Comparison of ENCODE assay signal across 8 mouse cellular contexts in the genomic region with DNA sequence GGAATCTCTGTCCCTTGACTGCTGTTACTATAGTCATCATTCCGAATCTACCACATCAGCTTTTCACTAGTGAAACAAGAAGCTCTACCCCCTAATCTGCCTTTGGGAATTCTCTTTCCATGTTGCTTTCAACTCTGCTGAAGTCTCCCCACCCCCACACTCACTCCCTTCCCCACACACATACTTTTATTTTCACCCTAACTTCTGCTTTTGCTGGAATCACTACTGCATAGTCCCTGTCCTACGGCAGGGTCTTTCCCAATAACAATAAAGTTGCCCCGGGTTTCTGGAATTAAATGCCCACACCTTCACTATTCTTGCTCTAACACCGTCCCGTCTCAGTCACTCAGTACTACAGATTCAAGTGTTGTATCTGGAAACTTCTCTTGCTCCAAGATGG. TPM values are rescaled to one million over a fixed set of nuclear protein-coding genes. Genes with fewer than 3 reads are reported as not detected.
DNase-seq lines count a peak whose midpoint lies in the region; ATAC-seq and TF ChIP-seq lines count a peak whose summit lies in the region.

No protein-coding gene starts in this region.

- DNase-seq in heart, embryonic 10.5 days (ENCODE audit: low spot score) = no peak
- DNase-seq in heart, postnatal 4 days = no peak
- no peak for DNase-seq in liver, postnatal 0 days
- no peak for DNase-seq in spleen, postnatal 14 days (ENCODE audit: low spot score in 2 of 2)
- DNase-seq in layer of hippocampus, postnatal 25 days (ENCODE audit: extremely low spot score in 1 of 2, low spot score in 1 of 2) = no peak
- DNase-seq in kidney, adult 9 months = no peak

- H3K4me2 ChIP-seq in hindbrain, embryonic 12.5 days (replicated peaks) = peak overlapping the region; percentile 44
- H3K4me2 ChIP-seq in liver, postnatal 0 days (ENCODE audit: low read depth, low read length) = peak overlapping the region; percentile 39

- no peaks in the 10 kb centered on the region for H3K27me3 ChIP-seq in heart, embryonic 10.5 days (ENCODE audit: insufficient read depth, poor library complexity, severe bottlenecking)
- no peaks in the 10 kb centered on the region for H3K27me3 ChIP-seq in ES-Bruce4 (ENCODE audit: control insufficient read depth, insufficient read depth, low read length, poor library complexity, severe bottlenecking)
- no peaks in the 10 kb centered on the region; the same call in 1 of the 2 replicates for H3K27me3 ChIP-seq in hindbrain, embryonic 12.5 days
- no peaks in the 10 kb centered on the region for H3K27me3 ChIP-seq in liver, postnatal 0 days (ENCODE audit: insufficient read depth, low read length)

- 77% methylated on average over 5 of the region's 5 CpGs for WGBS in heart, embryonic 10.5 days
- 72% methylated on average over 5 of the region's 5 CpGs for WGBS in hindbrain, embryonic 12.5 days
- WGBS in liver, postnatal 0 days (ENCODE audit: insufficient replicate concordance) = 61% methylated on average over 5 of the region's 5 CpGs

- peak overlapping the region; percentile 79 for H3K27ac ChIP-seq in heart, embryonic 10.5 days
- 0 out of 2 replicates have a peak overlapping the region, but pooled peaks have one; percentile 38 for H3K27ac ChIP-seq in ES-Bruce4 (ENCODE audit: insufficient read depth, low read length)
- 0 out of 2 replicates have a peak overlapping the region, but pooled peaks have one; percentile 45 for H3K27ac ChIP-seq in hindbrain, embryonic 12.5 days
- no peak overlapping the region for H3K27ac ChIP-seq in liver, postnatal 0 days (ENCODE audit: low read depth)

- H3K9ac ChIP-seq in ES-Bruce4 (ENCODE audit: low read depth, poor library complexity, severe bottlenecking) = peak overlapping the region; percentile 36; the same call in 1 of the 2 replicates
- H3K9ac ChIP-seq in hindbrain, embryonic 12.5 days = no peak overlapping the region
- H3K9ac ChIP-seq in liver, postnatal 0 days (replicated peaks) = no peak overlapping the region

- no peak for TF ChIP-seq POLR2A in ES-Bruce4 (IDR thresholded peaks at IDR 0.05; ENCODE audit: insufficient read depth, low read length)

- peaks cover 38% of the 10 kb centered on the region for H3K4me1 ChIP-seq in heart, embryonic 10.5 days
- H3K4me1 ChIP-seq in ES-Bruce4 (ENCODE audit: control insufficient read depth, insufficient read depth, low read length) = no peaks in the 10 kb centered on the region
- peaks cover 20% of the 10 kb centered on the region for H3K4me1 ChIP-seq in hindbrain, embryonic 12.5 days
- H3K4me1 ChIP-seq in liver, postnatal 0 days (ENCODE audit: insufficient read depth) = peaks cover 7% of the 10 kb centered on the region

- TF ChIP-seq EP300 in ES-Bruce4 (IDR thresholded peaks at IDR 0.05; ENCODE audit: insufficient read depth, low read depth, low read length) = no peak
- no peak for TF ChIP-seq EP300 in liver, postnatal 0 days (IDR thresholded peaks at IDR 0.05; ENCODE audit: low read depth)

- TF ChIP-seq CTCF in ES-Bruce4 (IDR thresholded peaks at IDR 0.05; ENCODE audit: low read depth, low read length) = no peak
- TF ChIP-seq CTCF in liver, postnatal 0 days (IDR thresholded peaks at IDR 0.05; ENCODE audit: low read depth) = no peak

- peak overlapping the region; percentile 47 for H3K4me3 ChIP-seq in heart, embryonic 10.5 days
- H3K4me3 ChIP-seq in ES-Bruce4 (ENCODE audit: low read depth, low read length) = peak overlapping the region; percentile 60; the same call in 1 of the 2 replicates
- no peak overlapping the region for H3K4me3 ChIP-seq in hindbrain, embryonic 12.5 days
- no peak overlapping the region for H3K4me3 ChIP-seq in liver, postnatal 0 days (ENCODE audit: low read depth, low read length)

- ATAC-seq in hindbrain, embryonic 12.5 days (ENCODE audit: low FRiP score) = peak; percentile 14; the same call in 1 of the 2 replicates
- ATAC-seq in liver, postnatal 0 days = no peak

- no peaks in the 10 kb centered on the region for H3K36me3 ChIP-seq in heart, embryonic 10.5 days
- no peaks in the 10 kb centered on the region for H3K36me3 ChIP-seq in ES-Bruce4 (ENCODE audit: control insufficient read depth, insufficient read depth, low read length, poor library complexity, severe bottlenecking)
- no peaks in the 10 kb centered on the region for H3K36me3 ChIP-seq in hindbrain, embryonic 12.5 days
- no peaks in the 10 kb centered on the region for H3K36me3 ChIP-seq in liver, postnatal 0 days (replicated peaks; ENCODE audit: insufficient read depth, low read length)

- H3K9me3 ChIP-seq in heart, embryonic 10.5 days = no peaks in the 10 kb centered on the region
- H3K9me3 ChIP-seq in ES-Bruce4 (replicated peaks; ENCODE audit: control insufficient read depth, insufficient read depth, low read length, poor library complexity, severe bottlenecking) = no peaks in the 10 kb centered on the region
- H3K9me3 ChIP-seq in hindbrain, embryonic 12.5 days (replicated peaks) = no peaks in the 10 kb centered on the region
- H3K9me3 ChIP-seq in liver, postnatal 0 days (ENCODE audit: low read length) = no peaks in the 10 kb centered on the region

RNA-seq across cellular contexts. Expression of gene Mab21l3, which starts 12.2 kb away (rescaled TPM):
- 0.40 and 0.57 TPM in 2 replicates for polyA plus RNA-seq in heart, embryonic 10.5 days (2016; fragmentation: Nextera tagmentation; extraction: Ambion mirVana)
- under 1 TPM; 0.25 to 0.26 TPM for total RNA-seq in heart, postnatal 4 days (2021)
- polyA plus RNA-seq in ES-Bruce4 (2011; ENCODE audit: insufficient read depth, insufficient read length, low read depth, missing spikeins) = 3.4 and 3.8 TPM in 2 replicates
- 0.71 and 0.72 TPM in 2 replicates for polyA plus RNA-seq in hindbrain, embryonic 12.5 days (2016; fragmentation: Nextera tagmentation; extraction: Ambion mirVana)
- not detected in 2 replicates for polyA plus RNA-seq in liver, postnatal 0 days (2015; fragmentation: Nextera tagmentation; extraction: Ambion mirVana)
- under 1 TPM in 1 of 2 experiments, not detected in 1; 0.14 TPM for total RNA-seq in layer of hippocampus, postnatal 25 days (2021)

Comparison
In these comparisons a context has a peak if more than half of its experiments do, and no peak if none do; other contexts are left out.
1. H3K4me3 ChIP-seq: peak in heart, embryonic 10.5 days (single experiment) and ES-Bruce4 (single experiment); none in hindbrain, embryonic 12.5 days (single experiment) and liver, postnatal 0 days (single experiment).